Mouse (Mus musculus) MEL (cell line): ENCODE data around the gene Col6a5. TPM values are rescaled to one million over a fixed set of nuclear protein-coding genes. Genes with fewer than 3 reads are reported as not detected.

Experiments used
- DNase-seq: peaks from one replicate; pipeline ENCODE4 v3.0.0; 2011; ENCODE audit warnings: low read depth, low spot score
- H3K27ac ChIP-seq: 2 replicates; pipeline ENCODE4 v1.5.1; 2012; ENCODE audit warnings: low read depth, mild to moderate bottlenecking, control low read depth, low read length, moderate library complexity; ENCODE audit not compliant: control insufficient read depth
- H3K27me3 ChIP-seq, 2 experiments: fragments of 150-350 bp in 1 of 2; sonication (generic) in 1 of 2; 2 replicates each; pipeline ENCODE4 v1.6.1; 2012; ENCODE audit warnings: low read length in 2 of 2, mild to moderate bottlenecking in 2 of 2, improper control_type of control experiment in 1 of 2, moderate library complexity in 1 of 2; ENCODE audit not compliant: insufficient read depth in 2 of 2, control insufficient read depth in 1 of 2
- H3K36me3 ChIP-seq, 2 experiments: 2 replicates each; pipeline ENCODE4 v1.6.1; 2012 to 2014; ENCODE audit warnings: low read length in 2 of 2, improper control_type of control experiment in 1 of 2, inconsistent platforms in 1 of 2, mild to moderate bottlenecking in 1 of 2; ENCODE audit not compliant: insufficient read depth in 2 of 2, control insufficient read depth in 1 of 2
- H3K4me1 ChIP-seq, 2 experiments: fragments of 150-350 bp in 1 of 2; sonication (generic) in 1 of 2; 2 replicates each; pipeline ENCODE4 v1.6.1; 2012; ENCODE audit warnings: low read length in 2 of 2, improper control_type of control experiment in 1 of 2, mild to moderate bottlenecking in 1 of 2; ENCODE audit not compliant: insufficient read depth in 2 of 2, control insufficient read depth in 1 of 2
- H3K4me3 ChIP-seq, 2 experiments: fragments of 150-350 bp in 1 of 2; sonication (generic) in 1 of 2; 2 replicates each; pipeline ENCODE4 v1.5.1; 2012; ENCODE audit warnings: low read depth in 2 of 2, low read length in 2 of 2, mild to moderate bottlenecking in 2 of 2, moderate library complexity in 2 of 2, control low read depth in 1 of 2, improper control_type of control experiment in 1 of 2; ENCODE audit not compliant: control insufficient read depth in 1 of 2, insufficient read depth in 1 of 2
- H3K79me2 ChIP-seq: 2 replicates; pipeline ENCODE4 v1.6.1; 2012; ENCODE audit warnings: mild to moderate bottlenecking, low read length, moderate library complexity; ENCODE audit not compliant: control insufficient read depth, poor library complexity, insufficient read depth
- H3K9ac ChIP-seq: 2 replicates; pipeline ENCODE4 v1.6.1; 2012; ENCODE audit warnings: low read depth, mild to moderate bottlenecking, control low read depth, low read length, moderate library complexity; ENCODE audit not compliant: control insufficient read depth, poor library complexity, severe bottlenecking
- H3K9me3 ChIP-seq: fragments of 150-350 bp; sonication (generic); replicated peaks from 2 replicates; pipeline ENCODE4 v1.6.1; 2012; ENCODE audit warnings: mild to moderate bottlenecking, low read length, improper control_type of control experiment, moderate library complexity; ENCODE audit not compliant: insufficient read depth
- CTCF ChIP-seq, 3 experiments: IDR thresholded peaks in 2 of 3; conservative IDR thresholded peaks in 1 of 3; 2 replicates each; pipeline ENCODE4 v1.5.1; 2011 to 2012; ENCODE audit warnings: low read length in 3 of 3, low read depth in 2 of 3, mild to moderate bottlenecking in 2 of 3, improper control_type of control experiment in 1 of 3, inconsistent platforms in 1 of 3, mixed read lengths in 1 of 3, moderate library complexity in 1 of 3; ENCODE audit not compliant: control insufficient read depth in 1 of 3, insufficient read depth in 1 of 3, poor library complexity in 1 of 3, severe bottlenecking in 1 of 3
- ELF1 ChIP-seq: IDR thresholded peaks from 2 replicates; pipeline ENCODE4 v1.6.1; 2014; ENCODE audit warnings: low read depth, mild to moderate bottlenecking, inconsistent platforms, low read length, improper control_type of control experiment, moderate library complexity
- EP300 ChIP-seq, 2 experiments: IDR thresholded peaks; 2 replicates each; pipeline ENCODE4 v1.6.1; 2011; ENCODE audit warnings: improper control_type of control experiment in 2 of 2, low read length in 2 of 2, low read depth in 1 of 2, mild to moderate bottlenecking in 1 of 2
- ETS1 ChIP-seq: IDR thresholded peaks from 2 replicates; pipeline ENCODE4 v1.6.1; 2012; ENCODE audit warnings: low read depth, mild to moderate bottlenecking, inconsistent platforms, low read length, improper control_type of control experiment, moderate library complexity
- GATA1 ChIP-seq: IDR thresholded peaks from 2 replicates; pipeline ENCODE4 v1.6.1; 2011; ENCODE audit warnings: low read depth, low read length, improper control_type of control experiment
- KAT2A ChIP-seq: conservative IDR thresholded peaks from 2 replicates; pipeline ENCODE4 v1.6.1; 2012; ENCODE audit warnings: low read depth, low read length, improper control_type of control experiment, inconsistent platforms
- MAX ChIP-seq: IDR thresholded peaks from 2 replicates; pipeline ENCODE4 v1.6.1; 2011; ENCODE audit warnings: low read length, improper control_type of control experiment
- MAZ ChIP-seq: IDR thresholded peaks from 2 replicates; pipeline ENCODE4 v1.6.1; 2012; ENCODE audit warnings: low read depth, mild to moderate bottlenecking, inconsistent platforms, low read length, improper control_type of control experiment
- MEF2A ChIP-seq: IDR thresholded peaks from 2 replicates; pipeline ENCODE4 v1.6.1; 2014; ENCODE audit warnings: low read depth, mild to moderate bottlenecking, inconsistent platforms, low read length, improper control_type of control experiment; ENCODE audit not compliant: poor library complexity, insufficient replicate concordance, severe bottlenecking; ENCODE audit errors: extremely low read depth
- MXI1 ChIP-seq: IDR thresholded peaks from 2 replicates; pipeline ENCODE4 v1.6.1; 2011; ENCODE audit warnings: mild to moderate bottlenecking, low read depth, low read length, improper control_type of control experiment
- NELFE ChIP-seq: IDR thresholded peaks from 2 replicates; pipeline ENCODE4 v1.6.1; 2011; ENCODE audit warnings: low read depth, low read length, improper control_type of control experiment
- POLR2AphosphoS5 ChIP-seq: IDR thresholded peaks from 2 replicates; pipeline ENCODE4 v1.6.1; 2012; ENCODE audit warnings: low read depth, borderline replicate concordance, mild to moderate bottlenecking, inconsistent platforms, low read length, moderate library complexity, mixed read lengths
- RAD21 ChIP-seq: IDR thresholded peaks from 2 replicates; pipeline ENCODE4 v1.6.1; 2011; ENCODE audit warnings: mild to moderate bottlenecking, low read depth, low read length, improper control_type of control experiment
- SIN3A ChIP-seq: IDR thresholded peaks from 2 replicates; pipeline ENCODE4 v1.6.1; 2012; ENCODE audit warnings: low read length, improper control_type of control experiment, inconsistent platforms
- TBP ChIP-seq: IDR thresholded peaks from 2 replicates; pipeline ENCODE4 v1.8.0; 2011; ENCODE audit warnings: low read depth, low read length, improper control_type of control experiment
- TCF12 ChIP-seq: IDR thresholded peaks from 2 replicates; pipeline ENCODE4 v1.6.1; 2014; ENCODE audit warnings: low read depth, mild to moderate bottlenecking, inconsistent platforms, low read length, improper control_type of control experiment, moderate library complexity
- UBTF ChIP-seq: IDR thresholded peaks from 2 replicates; pipeline ENCODE4 v1.6.1; 2012; ENCODE audit warnings: low read depth, mild to moderate bottlenecking, inconsistent platforms, low read length, improper control_type of control experiment, moderate library complexity, borderline replicate concordance; ENCODE audit not compliant: insufficient read depth
- ZMIZ1 ChIP-seq: IDR thresholded peaks from 2 replicates; pipeline ENCODE4 v1.6.1; 2012; ENCODE audit warnings: low read depth, mild to moderate bottlenecking, inconsistent platforms, low read length, improper control_type of control experiment, moderate library complexity
- polyA plus RNA-seq, 2 experiments: library from polyadenylated mRNA; stranded (reverse) in 1 of 2; unstranded in 1 of 2; fragments of >175 nt in 1 of 2; fragments of >200 nt in 1 of 2; gene quantifications; 2 replicates each; pipeline versions ENCODE4 v1.2.1 to v1.2.4; 2012; ENCODE audit warnings: low replicate concordance in 2 of 2, low read depth in 1 of 2; ENCODE audit not compliant: insufficient read length in 2 of 2, insufficient read depth in 1 of 2, missing spikeins in 1 of 2
- total RNA-seq: library from RNA; depleted of rRNA; stranded (reverse); fragments of 300-350 nt; gene quantifications from 2 replicates; pipeline ENCODE4 v1.2.3, GENCODE M21; 2012

Col6a5 gene
- total and polyA plus RNA-seq, 3 experiments, result not detected

DNA sequence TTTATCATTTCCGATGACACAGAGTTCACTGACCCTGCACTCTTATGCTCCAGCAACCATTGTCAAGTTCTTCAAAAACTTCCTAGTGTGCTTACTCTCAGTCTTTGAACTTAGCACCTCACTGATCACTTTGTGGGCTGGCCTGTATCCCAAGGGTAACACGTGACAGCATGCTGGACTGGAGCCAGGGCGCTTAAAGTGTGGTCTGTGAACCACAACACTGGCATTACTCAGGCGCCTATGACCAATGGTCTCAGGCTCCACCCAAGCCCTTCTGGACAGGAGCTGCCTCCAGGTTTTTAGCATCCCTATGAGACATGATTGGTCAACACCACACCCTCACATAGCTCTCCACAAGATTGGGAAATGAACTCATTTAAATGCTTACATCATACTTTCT, 79.7 kb downstream of the Col6a5 start:
- H3K4me1 ChIP-seq, result no peaks in the 10 kb centered on the region
- H3K9ac ChIP-seq, result no peak overlapping the region
- H3K27me3 ChIP-seq, result no peaks in the 10 kb centered on the region
- no peak for DNase-seq
- no peaks in the 10 kb centered on the region for H3K79me2 ChIP-seq
- H3K27ac ChIP-seq, result no peak overlapping the region
- H3K9me3 ChIP-seq, result no peaks in the 10 kb centered on the region
- no peak overlapping the region for H3K4me3 ChIP-seq
- TF ChIP-seq EP300 (IDR thresholded peaks at IDR 0.05; ENCODE audit: low read depth in 1 of 2, low read length in 2 of 2), result no peak
- no peak for TF ChIP-seq CTCF (IDR thresholded peaks at IDR 0.05 in 2 of 3, conservative IDR thresholded peaks at IDR 0.05 in 1 of 3; ENCODE audit: control insufficient read depth in 1 of 3, insufficient read depth in 1 of 3, low read depth in 2 of 3, low read length in 3 of 3, poor library complexity in 1 of 3, severe bottlenecking in 1 of 3)
- no peak for TF ChIP-seq TCF12
- TF ChIP-seq UBTF, result no peak
- no peak for TF ChIP-seq MEF2A
- no peak for TF ChIP-seq MXI1
- TF ChIP-seq NELFE, result no peak
- TF ChIP-seq POLR2AphosphoS5, result no peak
- no peak for TF ChIP-seq MAX
- no peak for TF ChIP-seq TBP
- no peak for TF ChIP-seq KAT2A
- TF ChIP-seq SIN3A, result no peak
- no peak for TF ChIP-seq RAD21
- no peak for TF ChIP-seq ZMIZ1
- TF ChIP-seq MAZ, result no peak
- no peaks in the 10 kb centered on the region for H3K36me3 ChIP-seq

DNA sequence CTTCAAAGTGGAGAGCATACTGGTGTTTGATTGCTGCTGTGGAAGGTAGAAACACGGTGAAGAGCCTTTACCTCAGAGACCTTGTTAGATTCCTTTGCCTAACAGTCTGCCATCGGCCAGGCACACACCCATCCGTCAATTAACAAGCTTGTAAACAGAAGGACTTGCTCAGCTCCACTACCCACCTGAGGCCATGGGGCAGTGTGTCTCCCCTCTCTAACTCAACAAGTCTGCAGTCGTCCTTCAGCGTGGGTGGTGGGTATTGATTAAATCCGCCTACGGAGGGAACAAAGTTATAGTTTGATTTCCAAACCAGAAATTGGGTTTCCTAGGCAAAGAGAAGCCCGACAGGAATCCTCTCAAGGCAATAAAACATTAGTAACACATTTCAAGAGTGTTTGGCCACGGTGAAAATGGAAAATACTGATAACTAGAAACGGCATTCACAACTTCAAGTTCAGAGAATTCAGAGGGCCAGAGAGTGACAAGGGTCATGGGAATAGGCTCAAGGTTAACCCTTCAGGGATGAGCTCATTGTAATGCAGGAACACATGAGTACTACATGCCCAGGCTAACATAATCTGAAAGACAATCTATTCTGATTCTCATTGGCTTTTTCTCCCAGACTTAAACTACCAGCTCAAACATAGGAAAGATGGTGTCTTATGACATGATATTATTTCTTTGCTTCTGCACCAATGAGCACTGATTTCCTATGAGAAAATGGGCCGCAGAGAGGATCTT, 81.9 kb downstream of the Col6a5 start:
- no peaks in the 10 kb centered on the region for H3K9me3 ChIP-seq
- no peak overlapping the region for H3K27ac ChIP-seq
- no peaks in the 10 kb centered on the region for H3K79me2 ChIP-seq
- H3K4me1 ChIP-seq, result no peaks in the 10 kb centered on the region
- no peak for DNase-seq
- TF ChIP-seq RAD21 (no peak), GATA1 (no peak), ETS1 (no peak), ELF1 (no peak), MEF2A (no peak), UBTF (no peak)
- H3K36me3 ChIP-seq, result no peaks in the 10 kb centered on the region
- H3K27me3 ChIP-seq, result no peaks in the 10 kb centered on the region
- no peak overlapping the region for H3K9ac ChIP-seq
- H3K4me3 ChIP-seq, result no peak overlapping the region
